Mouse (Mus musculus) embryonic facial prominence, embryonic 11.5 days (tissue): ENCODE results near the gene Tmcc2. TPM values are rescaled to one million over a fixed set of nuclear protein-coding genes. Genes with fewer than 3 reads are reported as not detected.

Experiments used
- ATAC-seq: fragments of 200-750 bp; cut with Nextera tagmentation; replicated peaks from 2 replicates; pipeline ENCODE4 v1.8.0; 2017; ENCODE audit warnings: low read depth; ENCODE audit not compliant: insufficient number of reproducible peaks, low FRiP score, low TSS enrichment
- DNase-seq: peaks from one replicate; pipeline ENCODE4 v3.0.0-alpha.2; 2015; ENCODE audit warnings: low spot score
- H3K27ac ChIP-seq: fragments of 300-500 bp; sonication (generic); replicated peaks from 2 replicates; pipeline ENCODE4 v1.5.1; 2014; ENCODE audit warnings: mild to moderate bottlenecking, low read depth, low read length, control low read depth
- H3K27me3 ChIP-seq: fragments of 300-500 bp; sonication (generic); 2 replicates; pipeline ENCODE4 v1.6.1; 2014; ENCODE audit warnings: mild to moderate bottlenecking, low read length, moderate library complexity, mixed read lengths; ENCODE audit not compliant: control insufficient read depth, insufficient read depth
- H3K36me3 ChIP-seq: fragments of 300-500 bp; sonication (generic); replicated peaks from 2 replicates; pipeline ENCODE4 v1.6.1; 2014; ENCODE audit warnings: low read depth, mild to moderate bottlenecking, low read length, moderate library complexity, mixed read lengths; ENCODE audit not compliant: control insufficient read depth, insufficient read depth
- H3K4me1 ChIP-seq: fragments of 300-500 bp; sonication (generic); 2 replicates; pipeline ENCODE4 v1.6.1; 2014; ENCODE audit warnings: low read length, mixed read lengths; ENCODE audit not compliant: control insufficient read depth, insufficient read depth
- H3K4me2 ChIP-seq: fragments of 300-500 bp; sonication (generic); 2 replicates; pipeline ENCODE4 v1.6.1; 2014; ENCODE audit warnings: low read depth, mild to moderate bottlenecking, control low read depth, low read length, moderate library complexity
- H3K4me3 ChIP-seq: fragments of 300-500 bp; sonication (generic); 2 replicates; pipeline ENCODE4 v1.5.1; 2014; ENCODE audit warnings: low read depth, low read length, control low read depth
- H3K9ac ChIP-seq: fragments of 300-500 bp; sonication (generic); replicated peaks from 2 replicates; pipeline ENCODE4 v1.6.1; 2014; ENCODE audit warnings: mild to moderate bottlenecking, control low read depth, low read length
- H3K9me3 ChIP-seq: fragments of 300-500 bp; sonication (generic); replicated peaks from 2 replicates; pipeline ENCODE4 v1.6.1; 2016; ENCODE audit warnings: mild to moderate bottlenecking, low read length, inconsistent platforms, mixed read lengths; ENCODE audit not compliant: control insufficient read depth
- WGBS: fragments of 180-500 bp; shearing (Covaris S2); extraction: QIAGEN DNeasy Blood & Tissue Kit; methylation state at CpG from one replicate; pipeline ENCODE4 v1.1.7; 2014; 5-methylcytosine and 5-hydroxymethylcytosine counted together
- polyA plus RNA-seq: library from polyadenylated mRNA; unstranded; fragments of >200 nt; fragmentation: Nextera tagmentation; extraction: Ambion mirVana; gene quantifications from 2 replicates; pipeline ENCODE4 v1.2.1, GENCODE M21; 2014

The Tmcc2 gene
- polyA plus RNA-seq = 6.8 and 8.0 TPM in 2 replicates

DNA sequence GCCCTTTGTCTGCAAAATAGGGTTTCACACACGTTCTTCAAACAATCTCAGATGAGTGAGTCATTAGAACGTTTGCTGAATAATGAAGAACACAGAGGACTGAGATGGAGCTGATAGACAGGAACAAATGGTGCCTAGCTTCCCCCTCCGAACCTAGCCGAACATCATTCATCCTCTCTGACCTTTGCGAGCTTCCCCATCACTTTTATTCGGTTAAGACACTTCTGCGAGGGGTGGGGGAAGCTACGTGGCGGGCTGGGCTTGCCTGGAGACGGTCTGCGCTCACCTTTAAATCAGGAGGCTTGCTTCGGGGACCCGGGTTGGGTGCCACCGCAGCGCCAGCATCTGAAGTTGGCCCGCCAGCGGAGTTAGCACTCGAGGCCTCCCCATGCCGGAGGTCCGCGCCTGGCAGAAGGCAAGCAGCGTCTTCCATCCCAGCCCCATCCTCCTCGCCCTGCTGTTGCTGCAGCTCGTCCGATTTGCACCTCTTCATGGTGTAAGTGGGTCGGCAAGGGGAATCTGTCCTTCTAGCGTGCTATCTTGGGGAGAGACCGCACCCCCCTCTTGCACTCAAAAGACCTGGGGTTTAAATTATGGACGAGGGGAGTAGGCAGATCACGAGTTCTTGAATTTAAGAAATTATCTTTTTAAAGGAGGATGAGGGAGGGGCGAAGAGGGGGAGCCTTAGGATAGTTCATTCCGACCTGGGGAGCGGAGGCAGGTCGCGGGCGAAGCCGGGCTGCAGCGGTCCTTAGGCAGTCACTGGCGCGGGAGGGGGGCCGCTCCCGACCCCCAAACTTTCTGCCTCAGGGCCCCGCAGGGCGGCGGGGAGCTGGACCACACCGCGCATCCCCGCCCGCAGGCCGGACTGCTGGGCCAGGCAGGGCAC lies at the start of gene Tmcc2:
Gene Tmcc2 (minus strand): TSS at position 591 of the 889 bp plus-strand sequence.
- ATAC-seq (no peak), DNase-seq (peak; percentile 44)
- Histone ChIP-seq H3K9me3 (no peaks in the 10 kb centered on the region), H3K36me3 (no peaks in the 10 kb centered on the region), H3K27me3 (no peaks in the 10 kb centered on the region), H3K27ac (0 out of 2 replicates have a peak within 1 kb of the TSS, but pooled peaks have one; percentile 16), H3K4me2 (peak within 1 kb of the TSS; percentile 81), H3K4me1 (no peaks in the 10 kb centered on the region), H3K4me3 (peak within 1 kb of the TSS; percentile 71), H3K9ac (peak within 1 kb of the TSS; percentile 92)
- WGBS = under 1% methylated on average over 50 of the region's 50 CpGs

DNA sequence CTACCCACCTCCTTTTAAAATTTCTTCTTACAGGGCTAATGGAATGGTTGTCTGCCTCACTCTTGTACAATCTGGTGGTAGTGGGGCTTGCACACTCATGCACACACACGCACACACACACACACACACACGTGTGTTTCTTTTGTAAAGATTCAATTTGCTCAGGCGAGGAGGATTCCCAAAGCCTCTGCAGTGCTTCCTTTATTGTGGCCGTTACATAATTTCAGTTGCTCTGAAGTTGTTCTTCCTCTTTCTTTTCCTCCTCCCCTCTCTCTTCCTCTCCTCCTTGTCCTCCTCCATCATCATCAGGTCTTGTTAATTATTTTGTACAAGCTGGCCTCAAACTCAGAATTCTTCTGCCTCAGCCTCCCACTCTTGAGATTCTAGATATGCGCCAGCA lies 46.3 kb upstream of the Tmcc2 start:
- Histone ChIP-seq H3K4me3 (no peak overlapping the region), H3K27ac (no peak overlapping the region), H3K9ac (no peak overlapping the region), H3K4me2 (no peak overlapping the region), H3K9me3 (no peaks in the 10 kb centered on the region; the same call in 1 of the 2 replicates), H3K4me1 (no peaks in the 10 kb centered on the region), H3K36me3 (peaks cover 3% of the 10 kb centered on the region), H3K27me3 (no peaks in the 10 kb centered on the region)
- ATAC-seq = no peak
- 83% methylated on average over 5 of the region's 5 CpGs for WGBS
- DNase-seq = no peak

DNA sequence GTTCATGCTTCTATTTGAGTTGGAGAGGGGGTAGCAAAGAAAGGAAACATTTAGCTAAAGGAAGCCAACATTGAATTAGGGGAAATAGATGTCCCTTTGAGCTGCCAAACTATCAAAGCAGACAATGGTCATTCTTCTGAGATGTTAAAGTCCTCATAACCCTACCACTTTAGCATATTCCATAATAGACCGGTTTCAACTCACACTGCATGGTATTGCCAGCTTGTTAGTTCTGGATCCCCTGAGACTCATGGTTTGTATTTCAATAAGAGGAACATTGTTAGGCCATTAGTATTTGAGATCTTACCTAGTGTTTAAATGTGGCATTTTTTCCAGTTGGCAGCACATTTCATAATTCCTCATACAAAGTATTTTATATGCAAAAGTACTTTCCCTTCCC lies 45.9 kb upstream of the Tmcc2 start:
- Histone ChIP-seq H3K4me1 (no peaks in the 10 kb centered on the region), H3K4me3 (no peak overlapping the region), H3K36me3 (peaks cover 3% of the 10 kb centered on the region), H3K9ac (no peak overlapping the region), H3K27ac (no peak overlapping the region), H3K4me2 (no peak overlapping the region), H3K27me3 (no peaks in the 10 kb centered on the region), H3K9me3 (no peaks in the 10 kb centered on the region; the same call in 1 of the 2 replicates)
- DNase-seq (no peak), ATAC-seq (no peak)
- WGBS = 74% methylated on average over 1 of the region's 1 CpGs

- Histone ChIP-seq H3K4me3 (no peak overlapping the region), H3K36me3 (peaks cover 3% of the 10 kb centered on the region), H3K4me1 (no peaks in the 10 kb centered on the region), H3K9me3 (no peaks in the 10 kb centered on the region; the same call in 1 of the 2 replicates), H3K4me2 (no peak overlapping the region), H3K9ac (no peak overlapping the region), H3K27me3 (no peaks in the 10 kb centered on the region), H3K27ac (no peak overlapping the region)
- DNase-seq (no peak), ATAC-seq (no peak)
- WGBS = 79% methylated on average over 4 of the region's 4 CpGs
Measured at GRCm38 (mm10) chr1:132436320-132436958, 45.4 kb upstream of the Tmcc2 start.

DNA sequence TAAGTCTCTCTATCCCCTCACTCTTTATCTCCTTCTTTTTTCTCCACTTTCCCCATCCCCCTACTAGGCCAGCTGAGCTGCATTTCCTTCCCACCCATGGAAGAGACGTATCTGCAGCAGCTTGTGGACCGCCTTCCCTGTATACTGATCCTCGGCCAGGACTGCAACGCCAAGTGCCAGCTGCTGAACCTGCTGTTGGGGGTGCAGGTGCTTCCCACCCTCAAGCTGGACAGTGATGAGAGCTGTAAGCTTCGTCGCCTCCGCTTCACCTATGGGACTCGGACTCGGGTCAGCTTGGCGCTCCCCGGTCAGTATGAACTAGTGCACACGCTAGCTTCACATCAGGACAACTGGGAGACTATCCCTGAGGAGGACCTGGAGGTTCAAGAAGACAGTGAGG lies 43.0 kb upstream of the Tmcc2 start:
- Histone ChIP-seq H3K4me1 (no peaks in the 10 kb centered on the region), H3K27me3 (no peaks in the 10 kb centered on the region), H3K27ac (no peak overlapping the region), H3K4me2 (no peak overlapping the region), H3K36me3 (no peaks in the 10 kb centered on the region; the same call in 1 of the 2 replicates), H3K4me3 (no peak overlapping the region), H3K9ac (no peak overlapping the region), H3K9me3 (no peaks in the 10 kb centered on the region)
- WGBS = 90% methylated on average over 12 of the region's 12 CpGs
- DNase-seq = no peak
- ATAC-seq = no peak

DNA sequence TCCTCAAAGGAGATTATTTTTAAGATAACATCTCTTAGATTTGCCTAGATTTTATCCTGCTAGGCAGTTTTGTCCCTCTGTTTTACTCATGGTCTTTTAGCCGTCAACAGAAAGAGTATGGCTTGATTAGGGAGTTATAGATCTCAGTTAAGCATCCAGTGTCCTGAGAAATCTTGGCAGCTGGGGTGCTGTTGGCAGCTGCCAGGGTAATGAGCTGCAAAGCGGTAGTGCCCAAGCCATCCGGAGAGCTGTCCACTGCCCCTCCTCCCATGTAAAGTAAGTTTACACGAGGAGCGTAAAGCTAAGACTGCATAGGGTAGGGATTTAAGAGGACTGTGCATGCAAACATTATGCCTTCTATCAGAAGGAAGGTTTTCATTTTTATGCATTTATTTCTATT lies 42.3 kb upstream of the Tmcc2 start:
- no peak overlapping the region for H3K4me3 ChIP-seq
- DNase-seq (no peak), ATAC-seq (no peak)
- H3K4me2 ChIP-seq = no peak overlapping the region
- WGBS = 79% methylated on average over 5 of the region's 5 CpGs
- H3K27me3 ChIP-seq = no peaks in the 10 kb centered on the region
- no peaks in the 10 kb centered on the region for H3K4me1 ChIP-seq
- no peak overlapping the region for H3K27ac ChIP-seq
- no peaks in the 10 kb centered on the region; the same call in 1 of the 2 replicates for H3K36me3 ChIP-seq
- H3K9ac ChIP-seq = no peak overlapping the region
- H3K9me3 ChIP-seq = no peaks in the 10 kb centered on the region

- Histone ChIP-seq H3K4me1 (no peaks in the 10 kb centered on the region), H3K36me3 (no peaks in the 10 kb centered on the region; the same call in 1 of the 2 replicates), H3K4me3 (no peak overlapping the region), H3K27me3 (no peaks in the 10 kb centered on the region), H3K4me2 (no peak overlapping the region), H3K27ac (no peak overlapping the region), H3K9me3 (no peaks in the 10 kb centered on the region), H3K9ac (no peak overlapping the region)
- DNase-seq (no peak), ATAC-seq (no peak)
- 85% methylated on average over 9 of the region's 9 CpGs for WGBS
Measured at GRCm38 (mm10) chr1:132431716-132432115, 40.6 kb upstream of the Tmcc2 start.

- H3K27ac ChIP-seq = no peak overlapping the region
- DNase-seq (peak; percentile 45), ATAC-seq (no peak)
- no peaks in the 10 kb centered on the region for H3K4me1 ChIP-seq
- H3K36me3 ChIP-seq = no peaks in the 10 kb centered on the region; the same call in 1 of the 2 replicates
- H3K9me3 ChIP-seq = no peaks in the 10 kb centered on the region
- no peaks in the 10 kb centered on the region for H3K27me3 ChIP-seq
- WGBS = 38% methylated on average over 3 of the region's 3 CpGs
- H3K9ac ChIP-seq = no peak overlapping the region
- H3K4me2 ChIP-seq = no peak overlapping the region
- no peak overlapping the region for H3K4me3 ChIP-seq
Measured at GRCm38 (mm10) chr1:132430818-132431217, 39.7 kb upstream of the Tmcc2 start.
